Mouse (Mus musculus) ES-Bruce4 (cell line): ENCODE measurements around the gene Amigo2.

Source experiments
- CTCF ChIP-seq: IDR thresholded peaks from one replicate; pipeline ENCODE4 v1.8.1; 2011; ENCODE audit warnings: low read depth, low read length
- POLR2A ChIP-seq: IDR thresholded peaks from one replicate; pipeline ENCODE4 v1.8.1; 2011; ENCODE audit warnings: low read length; ENCODE audit not compliant: insufficient read depth

- TF ChIP-seq POLR2A (no peak), CTCF (no peak)
Measured at GRCm38 (mm10) chr15:97291291-97292050, 44.4 kb upstream of the Amigo2 start.
